Mouse (Mus musculus): ENCODE data around the gene Matn3.
A peak's percentile ranks its signal among the peaks of the same experiment; 100 is the strongest.
"Not testable (repeated sequence)": the region's sequence is repeated elsewhere in the genome, so short reads cannot be mapped to it uniquely, and the experiment has no call there.

The Matn3 gene

GRCm38 (mm10) chr12:8935349-8935748, 12.4 kb upstream of the Matn3 start:
- DNase-seq (ENCODE audit: extremely low spot score, low read depth, low spot score) = no peak

- DNase-seq (ENCODE audit: extremely low spot score, low read depth, low spot score) = not testable (repeated sequence)
Observed at GRCm38 (mm10) chr12:8936210-8936609, 11.5 kb upstream of the Matn3 start.

- DNase-seq (ENCODE audit: extremely low spot score, low read depth, low spot score) = no peak
Observed at GRCm38 (mm10) chr12:8939490-8939889, 8.2 kb upstream of the Matn3 start.

- DNase-seq (ENCODE audit: extremely low spot score, low read depth, low spot score) = no peak
Observed at GRCm38 (mm10) chr12:8940011-8941005, 7.4 kb upstream of the Matn3 start.

GRCm38 (mm10) chr12:8941131-8941615, 6.6 kb upstream of the Matn3 start:
- DNase-seq (ENCODE audit: extremely low spot score, low read depth, low spot score) = no peak

GRCm38 (mm10) chr12:8941699-8942392, 5.9 kb upstream of the Matn3 start:
- DNase-seq (ENCODE audit: extremely low spot score, low read depth, low spot score) = no peak

- DNase-seq (ENCODE audit: extremely low spot score, low read depth, low spot score) = no peak
Observed at GRCm38 (mm10) chr12:8947163-8947562, 566 bp upstream of the Matn3 start.

- no peak for DNase-seq (ENCODE audit: extremely low spot score, low read depth, low spot score)
Observed at GRCm38 (mm10) chr12:8953136-8953535, 5.4 kb downstream of the Matn3 start.

- no peak for DNase-seq (ENCODE audit: extremely low spot score, low read depth, low spot score)
Observed at GRCm38 (mm10) chr12:8954161-8954561, 6.4 kb downstream of the Matn3 start.

GRCm38 (mm10) chr12:8961607-8962316, 14.0 kb downstream of the Matn3 start:
- DNase-seq (ENCODE audit: extremely low spot score, low read depth, low spot score) = no peak

- DNase-seq (ENCODE audit: extremely low spot score, low read depth, low spot score) = no peak
Observed at GRCm38 (mm10) chr12:8969828-8970227, 22.1 kb downstream of the Matn3 start.

- DNase-seq (ENCODE audit: extremely low spot score, low read depth, low spot score) = no peak
Observed at GRCm38 (mm10) chr12:8973820-8974465, 26.2 kb downstream of the Matn3 start, which contains the start of gene Wdr35. Gene Wdr35 (plus strand): TSS chr12:8973892.

GRCm38 (mm10) chr12:8975076-8975475, 27.3 kb downstream of the Matn3 start:
- no peak for DNase-seq (ENCODE audit: extremely low spot score, low read depth, low spot score)

GRCm38 (mm10) chr12:8993231-8993630, 45.5 kb downstream of the Matn3 start:
- DNase-seq (ENCODE audit: extremely low spot score, low read depth, low spot score) = no peak

GRCm38 (mm10) chr12:8998318-8998717, 50.6 kb downstream of the Matn3 start:
- no peak for DNase-seq (ENCODE audit: extremely low spot score, low read depth, low spot score)

GRCm38 (mm10) chr12:9002038-9002648, 54.4 kb downstream of the Matn3 start:
- DNase-seq (ENCODE audit: extremely low spot score, low read depth, low spot score) = peak; percentile 71

- DNase-seq (ENCODE audit: extremely low spot score, low read depth, low spot score) = no peak
Observed at GRCm38 (mm10) chr12:9007146-9007545, 59.4 kb downstream of the Matn3 start.

GRCm38 (mm10) chr12:9007811-9008210, 60.1 kb downstream of the Matn3 start:
- no peak for DNase-seq (ENCODE audit: extremely low spot score, low read depth, low spot score)

GRCm38 (mm10) chr12:9010311-9010710, 62.6 kb downstream of the Matn3 start:
- no peak for DNase-seq (ENCODE audit: extremely low spot score, low read depth, low spot score)

GRCm38 (mm10) chr12:9016376-9016775, 68.6 kb downstream of the Matn3 start:
- DNase-seq (ENCODE audit: extremely low spot score, low read depth, low spot score) = no peak
